Mouse (Mus musculus) bone marrow, adult 2 months (tissue): ENCODE measurements around the gene Cavin3.

Experiments used
- CTCF ChIP-seq: fragments of 200-500 bp; IDR thresholded peaks from 2 replicates; pipeline ENCODE4 v1.5.1; 2011; ENCODE audit warnings: low read length, control low read depth; ENCODE audit not compliant: control insufficient read depth, insufficient read depth
- POLR2A ChIP-seq: fragments of 200-500 bp; IDR thresholded peaks from 2 replicates; pipeline ENCODE4 v1.6.1; 2011; ENCODE audit warnings: low read depth, mild to moderate bottlenecking, control low read depth, low read length, borderline replicate concordance; ENCODE audit not compliant: control insufficient read depth

- TF ChIP-seq CTCF, result no peak
- TF ChIP-seq POLR2A, result no peak
Measured at GRCm38 (mm10) chr7:105479232-105479631, 2.9 kb downstream of the Cavin3 start.
